Mouse (Mus musculus): ENCODE data around the gene Arl3. TPM values are rescaled to one million over a fixed set of nuclear protein-coding genes. Genes with fewer than 3 reads are reported as not detected.

The Arl3 gene
- total RNA-seq, 2 experiments from 2014 or later = 111 to 121 TPM

DNA sequence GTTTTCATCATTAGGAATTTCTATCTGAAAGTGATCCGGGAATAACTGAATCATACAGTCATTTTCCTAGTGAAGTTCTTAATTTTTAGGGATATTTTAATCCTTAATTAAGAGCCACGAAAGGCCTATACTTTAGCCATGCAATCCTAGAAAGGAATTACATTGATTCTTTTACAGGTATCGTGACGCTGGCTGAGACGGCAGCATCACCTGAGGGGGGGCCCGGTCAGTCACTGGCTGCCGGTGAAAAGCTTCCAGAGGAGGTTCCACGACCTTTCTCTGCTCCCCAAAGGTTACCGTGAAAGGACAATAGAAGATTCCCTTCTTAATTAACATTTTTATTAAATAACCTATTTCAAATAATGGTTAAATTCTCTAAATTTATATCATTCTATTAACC is 35.6 kb downstream of the Arl3 start:
- no peak for DNase-seq (ENCODE audit: low spot score in 2 of 2)

DNA sequence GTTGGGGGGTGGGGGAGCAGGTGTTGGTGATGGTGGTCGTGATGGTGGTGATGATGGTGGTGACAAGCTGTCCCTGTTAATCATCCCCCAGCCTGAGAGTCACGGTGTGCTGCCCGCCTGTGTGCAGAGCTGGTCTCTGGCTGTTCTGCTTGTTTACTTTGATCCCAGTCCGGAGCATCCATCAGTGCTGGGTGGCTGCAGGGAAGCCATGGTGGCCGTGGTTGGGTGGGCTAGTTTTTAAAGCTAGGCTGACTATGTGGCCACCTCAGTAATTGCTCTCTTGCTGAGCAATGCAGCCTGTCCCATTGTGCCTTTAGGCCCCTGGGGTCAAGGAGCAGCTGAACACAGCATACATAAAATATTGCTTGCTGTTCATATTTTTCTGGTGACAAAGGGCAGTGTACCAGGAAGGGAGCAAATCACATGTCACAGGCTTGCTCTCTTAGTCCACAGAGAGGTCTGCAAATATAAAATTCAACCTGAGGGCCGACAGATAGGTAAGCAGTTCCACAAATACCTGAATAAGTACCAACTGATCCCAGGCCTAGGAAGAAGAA is 38.4 kb downstream of the Arl3 start:
- no peak for DNase-seq (ENCODE audit: low spot score in 2 of 2)

DNA sequence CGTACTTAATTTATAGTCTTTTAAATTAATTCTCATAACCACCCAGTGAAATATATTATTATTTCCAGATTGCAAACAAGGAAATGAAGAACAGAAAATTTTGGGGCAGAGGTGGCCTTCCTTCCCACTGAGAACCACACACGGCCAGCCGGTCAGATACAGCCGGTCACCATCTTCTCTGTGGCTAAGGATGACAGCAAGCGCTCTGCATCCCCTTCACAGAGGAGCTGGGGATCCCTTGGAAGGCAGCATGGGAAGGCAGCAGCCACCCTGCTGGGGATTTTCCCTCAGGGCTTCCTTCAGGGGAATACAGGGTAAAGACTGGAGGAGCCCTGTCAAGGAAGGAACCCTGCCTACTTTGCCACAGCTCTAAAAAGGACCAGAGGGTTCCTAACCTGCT is 39.5 kb downstream of the Arl3 start:
- DNase-seq (ENCODE audit: low spot score in 2 of 2) = no peak

DNA sequence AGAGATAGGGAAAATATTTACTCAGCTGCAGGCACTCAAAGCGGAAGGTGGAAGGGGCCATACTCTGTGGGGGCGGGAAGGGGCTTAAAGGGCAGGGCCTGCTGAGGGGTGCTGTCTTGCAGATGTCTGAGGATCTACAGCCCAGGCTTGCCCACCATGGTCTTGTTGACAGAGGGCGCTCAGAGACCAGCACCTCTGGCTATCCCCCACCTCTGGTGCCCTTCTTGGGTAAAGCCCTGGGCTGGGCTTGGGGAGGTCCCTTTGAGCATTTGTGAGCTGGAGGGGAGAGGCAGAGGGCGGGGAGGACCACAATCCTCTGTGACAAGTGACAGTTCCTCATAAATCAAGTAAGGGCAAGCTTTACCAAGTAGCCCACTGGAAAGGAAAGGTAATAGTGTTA is 39.9 kb downstream of the Arl3 start:
- no peak for DNase-seq (ENCODE audit: low spot score in 2 of 2)

DNA sequence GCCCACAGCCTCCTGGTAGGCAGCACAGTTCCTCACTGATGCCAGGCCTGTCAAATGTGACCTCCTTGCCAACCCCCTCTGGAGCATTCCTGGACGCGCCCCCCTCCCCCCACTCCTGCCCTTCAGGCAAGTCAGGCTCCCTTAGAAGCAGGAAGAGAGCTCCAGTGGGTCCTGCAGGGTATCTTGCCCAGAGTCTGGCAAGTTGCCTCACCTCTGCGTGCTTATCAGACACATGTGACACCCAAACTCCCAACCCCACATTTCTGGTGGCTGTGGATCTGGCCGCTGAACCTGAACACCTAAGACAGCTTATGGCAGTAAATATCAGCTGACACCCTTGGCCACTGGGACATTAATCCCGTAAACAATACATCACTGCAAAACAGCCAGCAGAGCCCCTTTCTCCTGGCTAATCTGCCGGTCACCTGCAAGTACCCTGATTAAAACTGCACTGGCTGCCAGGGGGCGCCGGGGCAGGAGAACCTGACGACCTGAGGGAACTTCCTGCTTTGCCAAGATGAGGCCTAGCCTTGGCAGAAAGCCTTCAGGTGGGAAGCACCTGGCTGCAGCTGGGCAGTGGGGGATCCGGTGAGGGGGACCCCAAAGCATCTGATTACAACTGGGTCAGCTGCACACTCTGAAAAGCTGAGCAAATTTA is 40.8 kb downstream of the Arl3 start:
- no peak for DNase-seq (ENCODE audit: low spot score in 2 of 2)

DNA sequence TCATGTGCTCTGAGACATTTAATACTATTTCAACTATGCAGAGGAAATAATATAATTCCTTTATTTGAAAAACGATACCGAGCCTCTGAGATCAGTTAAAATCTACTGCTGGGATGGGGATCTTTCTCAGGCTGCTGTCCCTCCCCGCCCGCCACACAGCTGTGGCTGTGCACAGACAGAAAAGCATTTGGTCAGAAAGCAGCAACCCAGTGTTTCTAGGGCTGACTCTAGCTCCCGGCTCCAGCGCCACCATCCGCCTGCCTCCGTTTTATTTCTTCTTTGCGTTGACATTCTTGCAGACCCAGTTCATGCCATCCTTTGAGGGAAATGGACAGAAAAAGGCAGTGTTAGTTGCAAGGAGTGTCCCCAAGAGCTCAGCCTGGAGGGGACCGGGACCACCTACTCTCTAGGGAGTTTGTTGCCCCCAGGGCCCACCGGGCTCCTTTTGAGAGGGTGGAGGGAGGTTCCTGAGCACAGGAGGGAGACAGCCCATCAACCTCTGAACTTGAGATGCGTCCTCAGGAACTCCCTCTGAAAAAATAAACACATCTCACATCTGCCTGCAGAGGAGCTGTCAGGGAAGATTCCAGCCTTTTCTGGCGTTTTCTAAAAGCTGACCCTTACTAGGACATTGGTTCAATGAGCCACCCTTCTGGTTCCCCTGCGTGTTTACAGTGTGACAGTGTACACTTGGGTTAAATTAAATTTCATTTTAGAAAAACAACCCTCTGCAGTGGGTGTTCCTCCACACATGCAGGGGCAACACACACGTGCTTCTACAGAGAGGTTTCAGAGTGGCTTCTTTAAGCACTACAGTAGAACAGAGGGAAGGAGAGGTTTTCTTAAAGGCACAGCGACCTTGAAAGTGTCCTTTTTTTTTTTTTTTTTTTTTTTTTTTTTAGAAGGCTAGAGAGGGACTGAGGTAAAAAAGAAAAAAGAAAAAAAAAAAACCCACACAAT is 41.6 kb downstream of the Arl3 start:
- DNase-seq (ENCODE audit: low spot score in 2 of 2) = no peak

DNA sequence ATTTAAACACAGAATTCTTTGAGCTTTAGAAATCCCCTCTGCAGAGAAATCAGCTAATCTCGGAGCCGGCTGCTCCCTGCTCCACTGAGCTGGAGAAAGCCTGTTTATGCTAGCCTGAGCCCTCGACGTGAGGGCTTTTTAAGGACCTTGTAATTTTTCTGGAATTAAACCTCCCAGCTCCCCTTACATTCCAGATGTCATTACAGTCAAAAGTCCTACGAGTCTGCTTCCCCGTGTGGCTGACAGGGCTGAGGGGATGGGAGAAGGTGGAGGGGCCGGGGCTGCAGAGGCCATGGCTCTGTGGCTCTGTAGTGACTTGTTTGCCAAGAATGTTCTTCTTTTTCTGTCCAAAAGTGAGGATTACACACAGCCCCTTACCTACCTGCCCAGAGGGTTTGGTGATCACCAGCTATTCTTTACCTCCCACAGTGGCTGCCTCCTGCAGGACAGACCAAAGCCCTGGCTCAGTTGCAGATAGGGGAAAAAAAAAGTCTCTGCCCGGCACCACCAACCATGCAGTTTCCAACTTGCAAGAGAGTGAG is 42.5 kb downstream of the Arl3 start:
- no peak for DNase-seq (ENCODE audit: low spot score in 2 of 2)

DNA sequence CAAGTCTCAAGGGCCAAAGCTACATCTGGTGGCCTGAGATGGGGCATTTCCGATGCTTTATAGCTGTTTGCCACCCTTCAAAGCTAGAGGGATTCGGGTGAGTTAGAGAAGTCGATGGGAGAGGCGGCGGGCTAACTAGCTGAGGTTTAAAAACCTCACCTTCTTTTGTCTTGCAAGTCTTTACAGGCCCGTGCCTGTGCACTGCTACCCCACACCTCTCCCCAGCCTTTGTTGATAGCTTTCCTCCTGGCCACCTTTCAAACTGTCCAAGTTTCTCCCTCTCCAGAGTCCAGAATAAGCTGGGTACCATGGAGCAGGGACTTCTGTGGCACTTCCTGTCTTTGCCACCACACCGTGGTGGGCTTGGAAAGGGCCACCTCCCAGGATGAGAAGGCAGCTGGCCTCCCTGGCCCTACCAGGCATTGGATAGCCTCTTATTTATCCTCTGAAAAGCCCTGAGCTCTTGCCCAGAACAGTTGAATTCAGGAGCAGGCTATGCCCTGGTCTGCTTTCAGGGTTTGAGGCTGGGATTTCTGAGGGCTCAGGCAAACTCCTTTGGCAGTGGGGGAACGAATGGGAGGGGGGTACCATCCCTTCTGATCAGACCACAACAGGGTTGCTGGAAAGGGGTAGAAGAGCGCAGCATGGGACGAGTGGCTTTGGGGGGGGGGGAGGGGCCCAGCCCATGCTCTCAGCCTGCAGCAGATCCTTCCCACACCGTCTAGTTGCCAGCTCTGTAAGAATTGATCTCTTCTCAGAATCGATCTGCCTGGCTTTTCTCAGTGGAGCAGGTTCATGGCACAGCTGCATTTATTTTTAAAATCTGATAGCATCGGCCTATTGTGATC is 43.2 kb downstream of the Arl3 start:
- no peak for DNase-seq (ENCODE audit: low spot score in 2 of 2)

DNA sequence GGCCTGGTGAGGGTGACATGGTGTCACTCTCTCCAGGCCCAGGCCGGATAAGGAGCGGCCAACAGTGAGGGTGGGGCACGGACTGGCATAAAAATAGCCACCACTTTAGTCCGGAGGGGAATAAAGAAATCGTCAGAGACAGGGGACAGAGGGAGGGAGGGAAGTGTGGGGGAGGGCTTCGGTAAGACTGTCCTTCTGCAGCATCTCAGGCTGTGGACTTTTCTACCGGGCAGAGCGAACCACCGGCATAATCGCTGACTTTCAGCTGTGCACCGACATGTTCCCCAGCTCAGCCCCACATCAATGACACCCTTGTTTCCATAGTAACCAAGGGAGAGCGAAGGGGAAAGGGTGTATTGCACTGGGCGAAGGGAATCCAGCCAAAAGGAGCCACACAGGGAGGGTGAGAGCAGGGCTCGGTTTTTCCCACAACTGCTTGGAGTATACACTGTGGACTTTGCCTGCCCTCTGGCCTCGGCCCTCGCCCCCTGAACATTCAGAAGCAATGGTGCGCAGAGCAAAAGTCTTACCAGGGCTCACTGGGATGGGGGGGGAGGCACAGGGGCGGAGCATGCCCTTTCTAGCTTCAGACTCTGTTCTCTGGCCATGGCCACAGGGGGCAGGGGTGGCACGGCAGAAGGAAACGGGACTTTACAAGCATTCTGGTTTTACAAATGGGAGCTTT is 44.3 kb downstream of the Arl3 start:
- DNase-seq (ENCODE audit: low spot score in 2 of 2) = peak in 1 of 2 experiments; percentile 67

DNA sequence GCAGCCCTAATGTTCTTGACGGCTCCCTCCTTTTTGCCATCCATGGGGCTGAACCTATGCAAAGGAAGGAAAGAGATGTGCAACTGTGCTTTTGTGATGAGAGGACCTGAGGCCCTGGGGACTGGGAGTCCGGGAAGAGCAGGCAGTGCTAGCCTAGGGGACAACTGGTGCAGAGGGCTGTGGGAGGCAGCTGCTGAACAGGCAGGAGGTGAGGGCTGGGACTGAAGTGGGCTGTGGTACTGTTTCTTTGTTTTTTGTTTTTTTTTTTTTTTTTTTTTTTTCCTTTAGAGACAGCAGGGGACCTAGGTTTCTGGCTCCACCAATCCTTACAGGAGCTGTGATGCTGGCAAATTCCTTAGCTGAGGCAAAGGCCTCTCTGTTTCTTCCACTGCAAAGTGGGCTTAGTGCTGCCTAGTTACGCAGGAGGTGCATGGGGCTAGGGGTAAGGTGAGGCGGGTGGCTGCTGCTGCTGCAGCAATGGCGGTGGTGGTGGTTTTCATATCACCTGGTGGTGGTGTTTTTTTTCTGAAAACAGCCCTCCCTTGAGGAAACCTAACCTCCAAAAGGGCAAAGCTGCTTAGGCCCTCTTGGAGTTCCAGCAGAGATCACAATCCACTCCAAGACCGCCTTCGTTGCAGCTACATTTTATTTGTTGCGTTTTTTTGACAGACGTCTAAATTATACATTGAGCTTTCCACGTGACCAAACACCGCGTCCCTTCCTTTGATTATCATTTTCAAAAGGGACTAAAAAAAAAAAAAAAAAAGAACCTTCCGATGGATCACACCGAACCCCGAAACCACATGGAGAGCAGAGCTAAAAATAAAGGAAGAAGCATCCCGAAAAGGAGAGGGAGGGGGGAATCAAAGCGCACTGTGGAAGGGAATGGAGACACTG is 45.1 kb downstream of the Arl3 start:
- no peak for DNase-seq (ENCODE audit: low spot score in 2 of 2)

DNA sequence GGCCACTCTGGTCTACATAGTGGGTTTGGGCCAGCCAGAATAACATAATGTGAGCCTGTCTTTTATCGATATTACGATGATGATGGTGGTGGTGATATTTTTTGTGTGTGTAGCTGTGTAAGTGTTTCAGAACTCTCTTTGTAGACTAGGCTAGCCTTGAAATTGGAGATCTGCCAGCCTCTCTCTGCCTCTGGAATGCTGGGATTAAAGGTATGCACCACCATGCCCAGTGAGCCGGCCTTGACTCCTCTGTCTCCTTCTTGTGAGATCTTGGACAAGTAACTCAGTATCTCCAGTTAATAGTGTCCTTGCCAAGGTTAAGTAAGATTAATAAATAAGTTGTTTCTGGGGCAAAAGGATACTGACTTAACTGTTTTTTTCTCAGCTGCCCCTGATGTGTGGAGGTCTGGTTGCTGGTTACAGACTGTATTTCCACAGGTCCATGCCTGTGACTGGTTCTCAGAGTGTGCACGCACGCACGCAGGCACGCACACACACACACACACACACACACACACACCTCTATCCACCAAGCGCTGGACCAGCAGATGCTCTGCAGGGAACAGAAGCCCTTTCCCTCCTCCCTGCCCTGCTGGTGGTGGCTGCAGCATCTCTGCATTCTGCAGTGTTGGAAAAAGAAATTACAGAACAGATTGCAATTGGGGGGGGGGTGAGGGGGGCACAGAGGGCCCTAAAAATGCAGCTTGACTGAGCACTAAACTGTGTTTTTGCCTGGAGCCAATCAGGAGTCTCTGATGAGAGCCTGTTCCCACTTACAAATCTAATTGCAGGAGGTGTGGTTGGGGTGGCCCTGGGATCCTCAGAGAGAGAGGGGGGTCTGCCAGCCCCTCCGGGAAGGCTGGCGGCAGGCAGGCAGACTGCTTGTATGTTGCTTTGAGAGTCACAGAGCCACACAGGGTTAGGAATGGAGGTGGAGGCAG is 47.0 kb downstream of the Arl3 start:
- no peak for DNase-seq (ENCODE audit: low spot score in 2 of 2)

DNA sequence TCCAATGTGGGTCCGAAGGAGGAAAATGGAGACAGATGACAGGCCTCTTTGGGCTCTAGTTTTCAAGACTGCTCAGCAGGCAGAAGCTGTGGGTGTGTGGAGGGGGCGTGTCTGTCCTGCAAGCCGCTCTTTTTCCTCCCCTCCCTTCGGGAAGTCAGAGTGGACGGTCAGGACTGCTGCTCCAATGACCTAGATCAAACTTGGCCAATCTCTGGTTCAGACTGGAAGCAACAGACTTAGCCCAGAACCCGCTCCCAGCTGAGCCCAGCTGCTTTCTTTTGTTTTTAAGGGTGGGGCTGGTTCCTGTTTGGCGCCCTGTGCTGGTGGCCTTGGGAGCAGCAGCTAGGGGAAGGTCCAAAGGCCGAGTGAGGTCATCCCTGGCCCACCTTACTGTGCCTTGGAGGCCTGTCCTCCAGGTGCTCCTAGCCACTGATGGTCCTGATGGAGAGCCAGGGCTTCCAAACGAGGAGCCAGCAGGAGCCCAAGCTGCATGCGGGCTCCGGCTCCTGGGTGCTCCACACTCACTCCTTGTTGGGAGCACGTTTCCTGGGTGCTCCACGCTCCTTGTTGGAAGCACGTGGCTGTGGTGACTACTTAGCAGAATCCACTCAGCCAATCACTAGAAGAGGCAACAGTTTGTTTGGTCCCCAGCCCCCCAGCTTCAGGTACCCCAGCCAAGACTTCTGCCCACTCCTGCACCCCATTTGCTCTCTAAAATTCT is 48.2 kb downstream of the Arl3 start:
- DNase-seq (ENCODE audit: low spot score in 2 of 2) = no peak

DNA sequence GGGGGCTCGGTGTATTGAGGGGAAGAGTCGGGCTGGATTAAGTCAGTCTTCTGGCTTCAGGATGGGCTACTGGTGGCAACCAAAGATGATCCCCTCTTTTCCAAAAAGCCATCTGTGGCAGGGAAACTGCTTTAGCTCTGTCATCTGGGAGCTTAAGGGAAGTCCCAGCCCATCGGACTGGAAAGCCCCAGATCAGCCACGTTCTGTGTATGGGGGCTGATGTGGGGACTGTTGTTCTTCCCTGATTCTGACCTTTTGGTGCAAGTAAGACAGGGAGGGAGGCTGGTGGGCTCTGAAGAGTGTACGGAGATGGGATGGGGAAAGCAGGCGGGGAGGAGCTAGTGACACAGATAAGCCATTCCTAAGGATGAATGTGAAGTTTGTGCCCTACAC is 48.9 kb downstream of the Arl3 start:
- no peak for DNase-seq (ENCODE audit: low spot score in 2 of 2)

DNA sequence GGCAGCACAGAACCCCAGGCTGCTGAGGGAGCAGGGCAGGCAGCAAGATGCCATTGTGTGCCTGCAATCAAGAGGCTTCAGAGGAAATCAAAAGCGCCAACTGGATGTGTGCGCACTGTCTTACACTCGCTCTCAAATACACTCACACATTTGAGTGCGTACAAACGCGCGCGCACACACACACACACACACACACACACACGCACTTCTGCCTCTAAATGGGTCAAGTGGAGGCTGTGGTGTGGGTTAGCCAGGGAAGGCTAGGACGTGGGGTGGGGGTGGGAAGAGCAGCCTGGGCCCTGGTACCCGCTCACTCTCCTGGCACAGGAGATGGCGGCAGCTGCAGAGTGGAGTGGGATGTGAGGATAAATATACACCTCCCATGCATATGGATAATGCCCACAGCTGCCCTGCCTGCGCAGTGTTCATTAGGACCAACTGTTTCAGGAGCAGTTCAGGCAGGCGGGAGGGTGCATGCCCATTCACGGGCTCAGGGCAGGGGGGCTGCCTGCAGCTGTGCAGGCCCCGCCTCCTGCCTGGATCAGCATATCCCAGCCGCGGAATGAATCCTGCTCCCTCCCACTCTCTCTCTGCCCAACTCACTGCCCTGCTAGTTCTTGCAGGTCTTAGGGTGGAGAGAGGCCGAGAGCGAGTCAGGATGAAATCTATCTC is 49.4 kb downstream of the Arl3 start:
- peak; percentile 58 to 71 for DNase-seq (ENCODE audit: low spot score in 2 of 2)

DNA sequence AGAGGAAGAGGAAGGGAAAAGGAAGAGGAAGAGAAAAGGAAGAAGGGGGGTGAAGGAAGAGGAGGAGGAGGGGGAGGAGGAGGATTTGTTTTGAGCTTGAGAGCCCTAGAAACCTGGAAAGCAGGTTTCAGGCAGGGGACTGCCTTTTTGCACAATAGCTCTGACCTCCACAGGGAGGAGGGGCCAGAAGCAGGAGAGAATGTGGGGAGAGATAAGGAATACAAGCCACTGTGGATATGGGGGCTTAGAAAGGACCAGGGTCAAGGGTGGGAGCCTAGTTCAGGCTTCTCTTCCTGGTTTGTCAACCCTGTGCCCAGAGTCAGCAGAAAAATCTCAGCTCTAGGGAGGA is 49.9 kb downstream of the Arl3 start:
- no peak for DNase-seq (ENCODE audit: low spot score in 2 of 2)

DNA sequence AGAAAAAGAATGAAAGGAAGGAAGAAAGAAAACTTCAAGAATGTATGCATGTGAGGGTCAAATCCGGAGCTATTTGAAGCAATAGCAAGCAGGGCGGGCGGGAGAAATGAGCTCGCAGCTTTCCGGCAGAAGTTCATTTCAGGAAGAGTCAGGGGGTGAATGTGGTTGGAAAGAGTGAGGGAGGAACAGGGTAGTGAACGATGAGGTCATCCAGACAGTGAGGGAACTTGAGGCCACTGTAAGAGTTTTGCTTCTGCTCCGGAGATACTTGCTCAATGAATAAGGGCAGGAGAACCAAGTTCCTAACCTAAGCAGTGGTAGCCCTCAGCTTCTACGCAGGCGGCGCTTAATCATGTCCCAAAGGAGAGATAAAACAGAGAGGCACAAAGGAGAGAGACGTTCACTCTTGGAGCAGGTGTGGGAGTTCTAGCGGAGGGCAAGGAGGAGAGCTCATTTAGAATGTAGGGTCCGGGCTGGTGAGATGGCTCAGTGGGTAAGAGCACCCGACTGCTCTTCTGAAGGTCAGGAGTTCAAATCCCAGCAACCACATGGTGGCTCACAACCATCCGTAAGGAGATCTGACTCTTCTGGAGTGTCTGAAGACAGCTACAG is 50.5 kb downstream of the Arl3 start:
- DNase-seq (ENCODE audit: low spot score in 2 of 2) = no peak

DNA sequence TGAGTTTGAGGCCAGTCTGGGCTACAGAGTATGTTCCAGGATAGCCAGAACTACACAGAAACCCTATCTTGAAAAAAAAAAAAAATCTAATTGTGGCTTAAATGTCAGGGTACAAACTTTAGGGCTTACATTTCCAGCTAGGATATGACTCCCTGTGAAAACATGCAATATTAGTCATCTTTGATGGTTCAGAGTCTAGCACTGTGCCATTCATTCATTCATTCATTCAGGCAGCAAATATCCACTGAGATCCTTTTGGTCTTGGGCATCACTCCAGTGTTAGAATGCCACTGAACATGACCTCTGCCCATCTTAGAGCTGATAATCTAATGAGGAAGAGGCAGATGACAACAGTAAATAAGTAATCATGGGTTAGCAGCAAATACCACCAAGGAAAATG is 51.3 kb downstream of the Arl3 start:
- DNase-seq (ENCODE audit: low spot score in 2 of 2) = no peak

Data from layer of hippocampus, postnatal 14 days (tissue).